Mouse (Mus musculus): Measurements from ENCODE around the gene Gm20823. TPM values are rescaled to one million over a fixed set of nuclear protein-coding genes. Genes with fewer than 3 reads are reported as not detected.

Gene Gm20823
- polyA plus RNA-seq (2015; fragmentation: Illumina TruSeq; extraction: RNeasy Lipid Tissue Mini Kit (QIAGEN cat#74804); ENCODE audit: insufficient read depth, low read depth, low replicate concordance), result not detected

GRCm38 (mm10) chrY:62464745-62465144, at the start of gene Gm20823:
Gene Gm20823 (minus strand): TSS chrY:62464845.

